Mouse (Mus musculus): ENCODE measurements at regions not wholly inside any gene's neighbourhood (a gene's known extent, or its start where the extent isn't known, plus 50 kb on each side); places are given as distances from the start of the nearest gene placed in this dataset.

DNA sequence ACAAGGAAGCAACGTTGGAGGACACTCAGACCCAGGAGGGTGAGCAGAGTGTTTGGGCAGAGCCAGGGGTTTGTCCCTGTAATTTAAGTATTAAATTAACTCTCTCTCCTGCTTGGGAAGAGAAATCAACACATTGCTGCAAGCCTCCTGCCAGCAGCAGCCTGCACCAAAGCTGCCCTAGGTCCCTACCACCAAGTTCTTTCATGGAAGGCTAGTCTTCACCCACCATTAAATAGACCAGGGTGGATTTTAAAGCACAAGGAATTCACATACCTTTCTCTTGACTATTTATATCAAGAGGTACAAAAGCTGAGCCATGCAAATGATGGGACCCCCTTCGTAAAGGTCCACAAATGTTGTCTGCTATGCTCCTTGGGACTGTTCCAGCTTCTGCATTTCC, 165.9 kb downstream of the Sptssa start:
- DNase-seq, result no peak
- Histone ChIP-seq H3K9ac (ENCODE audit: low read depth, low read length) (no peak overlapping the region), H3K4me3 (no peak overlapping the region), H3K27ac (no peak overlapping the region), H3K27me3 (ENCODE audit: control insufficient read depth, insufficient read depth, low read length) (no peaks in the 10 kb centered on the region), H3K4me1 (ENCODE audit: control insufficient read depth, insufficient read depth, low read length) (peaks cover 1% of the 10 kb centered on the region; the same call in 1 of the 2 replicates), H3K79me2 (replicated peaks; ENCODE audit: control insufficient read depth, insufficient read depth, low read length) (no peaks in the 10 kb centered on the region), H3K36me3 (ENCODE audit: control insufficient read depth, insufficient read depth, low read length) (no peaks in the 10 kb centered on the region)
- TF ChIP-seq CTCF (IDR thresholded peaks at IDR 0.05) (no peak), POLR2A (IDR thresholded peaks at IDR 0.05; ENCODE audit: insufficient read depth, low read depth, low read length) (no peak), EP300 (IDR thresholded peaks at IDR 0.05; ENCODE audit: insufficient read depth, low read depth, low read length) (no peak)
- intact Hi-C loops (cut with DNase I), result loop anchor here (5.0 kb wide), 1 partner anchor 88 kb away; no protein-coding TSS in a partner anchor
- 70% methylated on average over 2 of the region's 2 CpGs for WGBS

DNA sequence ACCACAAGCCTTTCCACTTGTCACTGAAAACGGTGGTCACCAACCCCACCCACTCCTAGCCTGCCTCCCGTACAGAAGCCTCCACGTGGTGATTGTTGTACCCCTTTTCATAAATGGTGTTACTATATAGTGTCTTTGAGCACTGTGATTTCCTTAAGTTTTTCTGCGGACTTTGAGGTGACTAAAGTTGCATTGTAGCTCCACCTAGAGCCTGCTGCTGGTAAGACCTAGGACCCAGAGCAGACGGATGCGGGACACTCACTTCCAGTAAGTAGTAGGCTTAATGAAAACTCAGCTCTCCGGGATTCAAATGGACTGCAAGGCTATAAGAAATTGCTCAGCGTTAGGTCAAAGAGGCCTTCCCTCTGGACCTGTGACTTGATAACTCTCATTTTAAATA, 166.7 kb downstream of the Sptssa start:
- peak overlapping the region; percentile 16; the same call in 1 of the 2 replicates for H3K4me3 ChIP-seq

DNA sequence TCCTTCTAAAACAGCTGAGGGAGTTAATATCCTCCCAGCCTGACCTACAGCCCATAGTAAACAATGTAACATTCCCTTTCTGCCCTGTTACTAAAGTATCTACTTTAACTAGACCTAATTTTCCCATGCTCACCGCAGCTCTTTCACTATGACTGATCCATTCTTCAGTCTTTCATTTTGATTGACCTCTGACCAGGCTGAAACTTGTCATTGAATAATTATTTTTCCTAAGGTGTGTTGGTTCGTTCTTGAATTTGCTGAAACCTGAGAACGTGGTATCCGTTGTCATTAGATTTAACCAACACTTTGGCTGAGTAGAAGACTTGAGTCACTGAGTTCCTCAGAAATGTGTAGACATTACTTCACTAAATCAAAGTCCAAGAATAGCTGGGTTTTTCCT, 168.7 kb downstream of the Sptssa start:
- H3K79me2 ChIP-seq (replicated peaks; ENCODE audit: control insufficient read depth, insufficient read depth, low read length), result no peaks in the 10 kb centered on the region
- peaks cover 1% of the 10 kb centered on the region; the same call in 1 of the 2 replicates for H3K4me1 ChIP-seq (ENCODE audit: control insufficient read depth, insufficient read depth, low read length)
- H3K4me3 ChIP-seq, result no peak overlapping the region
- no peaks in the 10 kb centered on the region for H3K36me3 ChIP-seq (ENCODE audit: control insufficient read depth, insufficient read depth, low read length)
- H3K27me3 ChIP-seq (ENCODE audit: control insufficient read depth, insufficient read depth, low read length), result no peaks in the 10 kb centered on the region
- TF ChIP-seq CTCF (IDR thresholded peaks at IDR 0.05) (no peak), POLR2A (IDR thresholded peaks at IDR 0.05; ENCODE audit: insufficient read depth, low read depth, low read length) (no peak), EP300 (IDR thresholded peaks at IDR 0.05; ENCODE audit: insufficient read depth, low read depth, low read length) (no peak)
- H3K27ac ChIP-seq, result no peak overlapping the region
- H3K9ac ChIP-seq (ENCODE audit: low read depth, low read length), result no peak overlapping the region
- DNase-seq, result no peak
- intact Hi-C loops (cut with DNase I), result loop anchor here (2.0 to 5.0 kb wide), 3 partner anchors 60 to 389 kb away; partner anchors contain the start of gene Egln3
- 93% methylated on average over 4 of the region's 4 CpGs for WGBS

More for the DNA sequence above, 166.7 kb downstream of the Sptssa start:
- H3K27ac ChIP-seq, result peak overlapping the region; percentile 21; the same call in 1 of the 2 replicates
- H3K36me3 ChIP-seq (ENCODE audit: control insufficient read depth, insufficient read depth, low read length), result no peaks in the 10 kb centered on the region
- WGBS, result under 1% methylated on average over 8 of the region's 8 CpGs
- TF ChIP-seq EP300 (IDR thresholded peaks at IDR 0.05; ENCODE audit: insufficient read depth, low read depth, low read length), result peak; percentile 83
- peak; percentile 93 for TF ChIP-seq CTCF (IDR thresholded peaks at IDR 0.05)
- no peak for TF ChIP-seq POLR2A (IDR thresholded peaks at IDR 0.05; ENCODE audit: insufficient read depth, low read depth, low read length)
- H3K9ac ChIP-seq (ENCODE audit: low read depth, low read length), result peak overlapping the region; percentile 36
- no peaks in the 10 kb centered on the region for H3K27me3 ChIP-seq (ENCODE audit: control insufficient read depth, insufficient read depth, low read length)
- H3K4me1 ChIP-seq (ENCODE audit: control insufficient read depth, insufficient read depth, low read length), result peaks cover 1% of the 10 kb centered on the region; the same call in 1 of the 2 replicates
- intact Hi-C loops (cut with DNase I), result loop anchor here (2.0 to 5.0 kb wide), 4 partner anchors 58 to 391 kb away; partner anchors contain the start of gene Egln3
- DNase-seq, result peak; percentile 75 to 79
- H3K79me2 ChIP-seq (replicated peaks; ENCODE audit: control insufficient read depth, insufficient read depth, low read length), result no peaks in the 10 kb centered on the region

DNA sequence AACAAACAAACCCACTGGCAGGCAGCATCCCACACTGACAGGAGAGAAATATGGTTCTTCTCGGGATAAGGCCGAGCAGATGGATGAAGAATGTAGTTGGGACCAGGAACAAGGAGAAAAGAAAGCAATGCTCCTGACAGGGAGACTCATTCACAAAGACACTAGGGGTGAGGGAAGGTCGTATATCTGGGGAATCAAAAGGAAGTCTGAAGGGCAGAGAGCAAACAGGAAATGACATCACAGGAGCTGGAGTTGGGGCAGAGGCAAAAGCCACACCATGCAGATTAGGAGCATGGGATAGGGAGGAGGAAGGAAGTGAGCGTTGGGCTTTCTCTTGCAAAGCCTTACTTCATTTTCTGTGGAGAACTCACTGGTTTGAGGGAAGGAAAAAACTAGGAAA, 174.4 kb downstream of the Sptssa start:
- intact Hi-C loops (cut with DNase I), result no loop called here
- no peak for DNase-seq
- H3K36me3 ChIP-seq (ENCODE audit: control insufficient read depth, insufficient read depth, low read length), result no peaks in the 10 kb centered on the region
- WGBS, result 31% methylated on average over 4 of the region's 4 CpGs
- no peak overlapping the region for H3K9ac ChIP-seq (ENCODE audit: low read depth, low read length)
- H3K79me2 ChIP-seq (replicated peaks; ENCODE audit: control insufficient read depth, insufficient read depth, low read length), result no peaks in the 10 kb centered on the region
- no peaks in the 10 kb centered on the region for H3K27me3 ChIP-seq (ENCODE audit: control insufficient read depth, insufficient read depth, low read length)
- no peak overlapping the region for H3K27ac ChIP-seq
- TF ChIP-seq POLR2A (IDR thresholded peaks at IDR 0.05; ENCODE audit: insufficient read depth, low read depth, low read length) (no peak), CTCF (IDR thresholded peaks at IDR 0.05) (no peak), EP300 (IDR thresholded peaks at IDR 0.05; ENCODE audit: insufficient read depth, low read depth, low read length) (no peak)
- no peaks in the 10 kb centered on the region for H3K4me1 ChIP-seq (ENCODE audit: control insufficient read depth, insufficient read depth, low read length)
- H3K4me3 ChIP-seq, result no peak overlapping the region

DNA sequence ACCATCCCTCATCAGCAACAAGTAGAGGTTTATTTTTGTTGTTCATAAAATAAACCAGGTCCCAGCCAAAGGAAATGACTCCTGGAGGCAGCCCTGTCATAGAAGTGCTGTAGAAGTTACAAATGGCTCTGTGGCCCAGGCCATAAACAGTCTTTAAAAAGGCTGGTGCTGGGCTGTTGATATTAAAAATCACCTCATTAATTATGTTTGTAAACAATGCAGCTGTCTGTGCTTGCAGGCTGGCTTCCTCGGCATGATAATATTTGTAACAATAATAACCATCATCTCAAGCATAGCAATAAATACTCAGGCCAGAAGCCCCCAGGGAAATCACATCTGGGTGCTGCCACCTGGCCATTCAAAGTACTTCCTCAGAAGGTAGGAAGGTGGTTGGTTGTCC, 176.5 kb downstream of the Sptssa start:
- Histone ChIP-seq H3K27me3 (ENCODE audit: control insufficient read depth, insufficient read depth, low read length) (no peaks in the 10 kb centered on the region), H3K4me1 (ENCODE audit: control insufficient read depth, insufficient read depth, low read length) (no peaks in the 10 kb centered on the region), H3K9ac (ENCODE audit: low read depth, low read length) (no peak overlapping the region), H3K4me3 (no peak overlapping the region), H3K79me2 (replicated peaks; ENCODE audit: control insufficient read depth, insufficient read depth, low read length) (no peaks in the 10 kb centered on the region), H3K27ac (no peak overlapping the region), H3K36me3 (ENCODE audit: control insufficient read depth, insufficient read depth, low read length) (no peaks in the 10 kb centered on the region)
- DNase-seq, result no peak
- 76% methylated on average over 1 of the region's 1 CpGs for WGBS
- TF ChIP-seq EP300 (IDR thresholded peaks at IDR 0.05; ENCODE audit: insufficient read depth, low read depth, low read length) (no peak), CTCF (IDR thresholded peaks at IDR 0.05) (no peak), POLR2A (IDR thresholded peaks at IDR 0.05; ENCODE audit: insufficient read depth, low read depth, low read length) (no peak)
- intact Hi-C loops (cut with DNase I), result no loop called here

DNA sequence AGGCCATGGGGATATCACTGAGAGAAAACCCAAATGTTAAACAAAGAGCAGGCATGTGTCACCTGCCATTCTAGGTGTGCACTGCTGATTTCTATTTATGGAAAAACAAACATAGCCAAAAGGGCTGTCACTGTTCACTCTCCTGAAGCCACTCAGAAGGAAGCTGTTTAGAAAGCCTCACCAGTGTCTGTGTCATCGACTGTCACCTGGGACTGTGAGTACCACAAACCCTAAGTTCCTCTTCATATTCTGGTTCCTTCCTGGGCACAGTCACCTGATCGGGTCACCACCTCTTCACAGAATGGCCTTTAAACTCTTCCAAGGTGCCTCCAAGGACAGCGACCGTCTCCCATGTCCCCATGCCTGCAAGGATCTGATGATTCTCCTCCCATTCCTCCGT, 183.5 kb downstream of the Sptssa start:
- H3K36me3 ChIP-seq (ENCODE audit: control insufficient read depth, insufficient read depth, low read length), result no peaks in the 10 kb centered on the region
- H3K9ac ChIP-seq (ENCODE audit: low read depth, low read length), result no peak overlapping the region
- H3K27me3 ChIP-seq (ENCODE audit: control insufficient read depth, insufficient read depth, low read length), result no peaks in the 10 kb centered on the region
- no peaks in the 10 kb centered on the region for H3K79me2 ChIP-seq (replicated peaks; ENCODE audit: control insufficient read depth, insufficient read depth, low read length)
- intact Hi-C loops (cut with DNase I), result no loop called here
- DNase-seq, result no peak
- H3K4me1 ChIP-seq (ENCODE audit: control insufficient read depth, insufficient read depth, low read length), result no peaks in the 10 kb centered on the region
- no peak overlapping the region for H3K4me3 ChIP-seq
- H3K27ac ChIP-seq, result no peak overlapping the region
- 82% methylated on average over 5 of the region's 5 CpGs for WGBS
- no peak for TF ChIP-seq CTCF (IDR thresholded peaks at IDR 0.05)
- no peak for TF ChIP-seq EP300 (IDR thresholded peaks at IDR 0.05; ENCODE audit: insufficient read depth, low read depth, low read length)
- TF ChIP-seq POLR2A (IDR thresholded peaks at IDR 0.05; ENCODE audit: insufficient read depth, low read depth, low read length), result no peak
